Mouse (Mus musculus) heart, embryonic 10.5 days (tissue): ENCODE data around the gene Pakap. TPM values are rescaled to one million over a fixed set of nuclear protein-coding genes. Genes with fewer than 3 reads are reported as not detected.
A peak's percentile ranks its signal among the peaks of the same experiment; 100 is the strongest.

Experiments
- DNase-seq: peaks from one replicate; pipeline ENCODE4 v3.0.0-alpha.2; 2017; ENCODE audit warnings: low spot score
- H3K27ac ChIP-seq: fragments of 300-500 bp; sonication (generic); 2 replicates; pipeline ENCODE4 v1.5.1; 2016; ENCODE audit warnings: mild to moderate bottlenecking
- H3K27me3 ChIP-seq: fragments of 300-500 bp; sonication (generic); 2 replicates; pipeline ENCODE4 v1.6.1; 2016; ENCODE audit warnings: mild to moderate bottlenecking; ENCODE audit not compliant: poor library complexity, insufficient read depth, severe bottlenecking
- H3K36me3 ChIP-seq: fragments of 300-500 bp; sonication (generic); 2 replicates; pipeline ENCODE4 v1.6.1; 2016; ENCODE audit warnings: mild to moderate bottlenecking, moderate library complexity
- H3K4me1 ChIP-seq: fragments of 300-500 bp; sonication (generic); 2 replicates; pipeline ENCODE4 v1.6.1; 2016; ENCODE audit warnings: mild to moderate bottlenecking
- H3K4me3 ChIP-seq: fragments of 300-500 bp; sonication (generic); 2 replicates; pipeline ENCODE4 v1.5.1; 2016; ENCODE audit warnings: mild to moderate bottlenecking, moderate library complexity
- H3K9me3 ChIP-seq: fragments of 300-500 bp; sonication (generic); 2 replicates; pipeline ENCODE4 v1.6.1; 2016; ENCODE audit warnings: mild to moderate bottlenecking, moderate library complexity
- WGBS: fragments of 180-500 bp; shearing (Covaris S2); methylation state at CpG from one replicate; pipeline ENCODE4 v1.1.7; 2016; 5-methylcytosine and 5-hydroxymethylcytosine counted together
- polyA plus RNA-seq: library from polyadenylated mRNA; unstranded; fragments of >200 nt; fragmentation: Nextera tagmentation; extraction: Ambion mirVana; gene quantifications from 2 replicates; pipeline ENCODE4 v1.2.1, GENCODE M21; 2016

Gene Pakap
- polyA plus RNA-seq, 1 experiment from 2014 or later: 53.0 TPM

DNA sequence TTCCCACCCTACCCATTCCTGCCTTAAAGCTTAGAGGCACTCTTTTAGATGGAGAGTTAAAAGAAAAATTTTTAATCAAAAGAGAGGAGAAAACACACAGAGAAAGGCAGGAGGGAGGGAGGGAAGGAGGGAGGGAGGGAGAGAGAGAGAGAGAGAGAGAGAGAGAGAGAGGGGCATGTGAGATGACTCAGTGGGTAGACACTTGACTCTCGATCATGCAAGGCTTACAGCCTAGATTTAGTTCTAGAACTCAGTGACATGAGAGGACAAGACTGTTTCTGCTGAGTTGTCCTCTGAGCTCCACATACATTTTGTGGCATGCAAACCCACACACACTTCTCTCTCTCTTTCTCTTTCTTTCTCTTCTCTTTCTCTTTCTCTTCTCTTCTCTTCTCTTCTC is 8.5 kb upstream of the Pakap start:
- no peaks in the 10 kb centered on the region for H3K27me3 ChIP-seq
- peak overlapping the region; percentile 34; the same call in 1 of the 2 replicates for H3K4me3 ChIP-seq
- peak overlapping the region; percentile 93 for H3K27ac ChIP-seq
- no peak for DNase-seq
- H3K36me3 ChIP-seq: no peaks in the 10 kb centered on the region
- 43% methylated on average over 1 of the region's 1 CpGs for WGBS
- peaks cover 45% of the 10 kb centered on the region for H3K4me1 ChIP-seq
- no peaks in the 10 kb centered on the region for H3K9me3 ChIP-seq

DNA sequence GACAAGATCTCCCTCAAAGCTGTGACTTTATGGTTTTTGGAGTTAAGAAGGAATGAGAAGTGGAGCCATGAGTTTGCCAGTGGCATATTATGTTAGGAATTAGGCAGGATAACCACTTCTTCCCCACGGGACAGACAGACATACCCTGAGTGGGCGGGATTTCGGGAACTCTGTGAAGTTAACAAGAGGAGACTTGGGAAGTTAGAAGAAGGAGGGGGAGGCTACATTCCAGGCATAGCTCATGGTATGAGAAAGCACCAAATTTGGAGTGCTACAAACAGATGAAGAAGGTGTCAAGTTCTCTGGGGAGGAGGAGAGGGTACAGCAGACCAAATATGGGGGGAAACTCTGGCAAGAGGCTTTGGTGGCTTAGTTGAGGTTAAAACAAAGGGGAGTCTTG is 8.0 kb upstream of the Pakap start:
- Histone ChIP-seq H3K27ac (peak overlapping the region; percentile 93), H3K36me3 (no peaks in the 10 kb centered on the region), H3K27me3 (no peaks in the 10 kb centered on the region), H3K4me1 (peaks cover 45% of the 10 kb centered on the region), H3K9me3 (no peaks in the 10 kb centered on the region), H3K4me3 (peak overlapping the region; percentile 34; the same call in 1 of the 2 replicates)
- 14% methylated on average over 3 of the region's 3 CpGs for WGBS
- DNase-seq: peak; percentile 88

DNA sequence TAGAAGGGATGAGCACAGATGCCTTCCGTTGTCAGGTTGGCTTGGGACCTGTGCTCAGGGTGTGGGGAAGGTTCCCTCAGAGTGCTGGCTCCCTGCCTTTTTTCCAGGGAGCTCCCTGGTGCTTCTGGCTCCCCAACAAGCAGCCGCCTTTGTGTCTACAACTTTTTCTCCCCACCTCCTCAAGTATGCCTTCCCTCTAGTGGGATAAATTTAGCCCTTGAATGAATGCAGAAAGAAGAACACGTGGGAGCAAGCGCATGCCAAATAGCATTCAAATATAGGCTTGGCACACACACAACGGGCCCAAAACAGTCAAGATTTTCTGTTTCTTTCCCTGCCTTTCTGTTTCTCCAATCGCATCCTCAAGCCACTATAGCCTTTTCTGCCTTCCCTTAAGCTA is 6.9 kb upstream of the Pakap start:
- peak overlapping the region; percentile 93 for H3K27ac ChIP-seq
- 55% methylated on average over 6 of the region's 6 CpGs for WGBS
- DNase-seq: no peak
- no peaks in the 10 kb centered on the region for H3K9me3 ChIP-seq
- H3K4me1 ChIP-seq: peaks cover 40% of the 10 kb centered on the region
- no peaks in the 10 kb centered on the region for H3K36me3 ChIP-seq
- H3K4me3 ChIP-seq: peak overlapping the region; percentile 34; the same call in 1 of the 2 replicates
- H3K27me3 ChIP-seq: no peaks in the 10 kb centered on the region

DNA sequence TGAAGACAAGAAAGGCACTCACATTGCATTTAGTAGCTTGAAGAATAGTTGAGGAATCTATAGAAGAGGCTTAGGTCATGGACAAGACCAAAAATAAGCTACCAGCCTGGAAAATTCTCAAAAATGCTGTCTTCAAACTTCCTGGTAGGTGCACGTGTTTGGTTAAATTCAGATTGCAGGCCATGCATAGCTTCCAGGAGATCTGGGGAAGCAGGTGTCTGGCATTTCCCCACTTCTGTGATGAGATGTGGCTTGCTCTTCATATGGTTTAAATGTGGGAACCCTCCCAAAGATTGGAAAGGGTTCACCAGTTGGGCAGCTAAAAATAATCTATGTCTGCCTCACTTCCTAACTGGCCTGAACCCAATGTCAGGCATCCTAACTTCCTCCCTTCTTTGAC is 2.7 kb upstream of the Pakap start:
- H3K4me1 ChIP-seq: peaks cover 38% of the 10 kb centered on the region
- no peaks in the 10 kb centered on the region for H3K9me3 ChIP-seq
- H3K27me3 ChIP-seq: peaks cover 5% of the 10 kb centered on the region; the same call in 1 of the 2 replicates
- H3K4me3 ChIP-seq: no peak overlapping the region
- DNase-seq: no peak
- WGBS: 76% methylated on average over 1 of the region's 1 CpGs
- no peaks in the 10 kb centered on the region for H3K36me3 ChIP-seq
- H3K27ac ChIP-seq: 0 out of 2 replicates have a peak overlapping the region, but pooled peaks have one; percentile 47

DNA sequence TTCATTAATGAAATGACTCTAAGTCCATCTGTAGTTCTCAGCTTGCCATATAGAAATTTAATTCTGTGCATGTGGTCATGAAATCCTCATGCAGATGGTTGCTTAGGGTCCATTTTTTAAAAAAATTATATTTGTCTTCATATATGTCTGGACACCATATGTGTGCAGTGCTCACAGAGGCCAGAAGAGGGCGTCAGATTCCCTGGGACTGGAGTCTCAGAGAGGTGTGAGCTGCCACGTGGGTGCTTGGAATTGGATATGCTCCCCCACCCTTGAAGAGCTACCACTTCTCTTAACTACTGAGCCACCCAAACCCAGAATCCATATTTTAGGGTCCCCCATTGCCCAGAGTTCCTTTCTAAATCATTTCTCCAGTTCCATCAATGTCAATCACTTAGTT is 2.2 kb upstream of the Pakap start:
- Histone ChIP-seq H3K4me1 (peaks cover 32% of the 10 kb centered on the region), H3K9me3 (no peaks in the 10 kb centered on the region), H3K27ac (peak overlapping the region; percentile 98), H3K36me3 (no peaks in the 10 kb centered on the region), H3K4me3 (no peak overlapping the region), H3K27me3 (peaks cover 5% of the 10 kb centered on the region; the same call in 1 of the 2 replicates)
- 56% methylated on average over 2 of the region's 2 CpGs for WGBS
- no peak for DNase-seq

DNA sequence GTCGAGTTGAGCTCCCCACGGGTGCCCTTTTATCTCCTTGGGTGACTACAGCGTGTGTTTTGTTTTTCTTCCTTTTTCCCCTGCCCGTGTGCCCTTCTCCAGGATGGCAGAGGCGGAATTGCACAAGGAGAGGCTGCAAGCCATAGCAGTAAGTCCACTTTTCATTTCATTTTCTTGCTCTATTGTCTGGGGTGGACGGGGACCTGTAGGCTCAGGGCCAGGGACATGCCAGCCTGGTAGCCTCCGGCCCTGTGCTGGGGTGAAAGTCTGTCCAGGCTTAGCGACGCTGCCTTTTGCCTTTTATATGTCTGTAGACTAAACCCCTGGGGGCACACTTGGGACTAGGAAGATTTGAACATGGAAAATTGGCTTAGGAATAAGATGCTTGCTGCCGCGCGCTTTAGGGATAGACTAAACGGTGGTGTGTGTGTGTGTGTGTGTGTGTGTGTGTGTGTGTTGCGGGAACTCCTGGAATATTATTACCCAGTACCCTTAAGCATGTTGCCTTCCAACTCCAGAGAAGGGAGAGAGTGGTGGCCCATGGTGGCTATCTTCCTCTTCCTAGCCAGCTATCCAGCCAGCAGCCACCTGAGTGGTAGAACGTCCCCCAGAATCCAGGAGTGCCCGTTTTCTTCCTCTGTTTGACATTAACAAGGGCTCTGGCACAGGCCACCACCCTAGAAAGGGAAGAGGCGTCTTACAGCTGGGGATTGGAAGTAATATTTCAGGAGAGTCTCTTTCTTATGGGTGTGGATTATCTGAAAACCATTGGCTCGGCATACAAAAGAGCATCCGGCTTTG is 489 bp downstream of the Pakap start:
- WGBS: 30% methylated on average over 19 of the region's 19 CpGs
- H3K27ac ChIP-seq: peak overlapping the region; percentile 98

DNA sequence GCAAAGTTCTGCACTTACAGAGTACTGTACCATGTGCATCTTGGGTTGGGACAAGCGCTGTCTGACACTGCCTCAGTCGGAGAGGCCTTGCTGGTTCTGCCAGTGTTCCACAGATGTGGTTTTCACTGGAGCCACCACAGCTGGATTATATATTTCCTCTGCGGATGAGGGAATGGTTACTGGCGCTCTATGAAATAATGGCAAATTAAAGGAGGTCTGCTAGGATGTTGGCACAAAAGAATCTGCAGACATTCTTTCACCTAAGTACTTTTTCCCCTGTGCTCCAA is 1.0 kb downstream of the Pakap start:
- DNase-seq: no peak
- H3K9me3 ChIP-seq: no peaks in the 10 kb centered on the region
- H3K27me3 ChIP-seq: peaks cover 5% of the 10 kb centered on the region; the same call in 1 of the 2 replicates
- peak overlapping the region; percentile 98 for H3K27ac ChIP-seq
- peaks cover 5% of the 10 kb centered on the region; the same call in 1 of the 2 replicates for H3K36me3 ChIP-seq
- 57% methylated on average over 4 of the region's 4 CpGs for WGBS
- H3K4me3 ChIP-seq: peak overlapping the region; percentile 81
- peaks cover 52% of the 10 kb centered on the region for H3K4me1 ChIP-seq

More for the DNA sequence above, 489 bp downstream of the Pakap start:
- Histone ChIP-seq H3K36me3 (peaks cover 5% of the 10 kb centered on the region; the same call in 1 of the 2 replicates), H3K4me3 (peak overlapping the region; percentile 81), H3K4me1 (peaks cover 49% of the 10 kb centered on the region), H3K27me3 (peaks cover 5% of the 10 kb centered on the region; the same call in 1 of the 2 replicates), H3K9me3 (no peaks in the 10 kb centered on the region)
- DNase-seq: no peak

DNA sequence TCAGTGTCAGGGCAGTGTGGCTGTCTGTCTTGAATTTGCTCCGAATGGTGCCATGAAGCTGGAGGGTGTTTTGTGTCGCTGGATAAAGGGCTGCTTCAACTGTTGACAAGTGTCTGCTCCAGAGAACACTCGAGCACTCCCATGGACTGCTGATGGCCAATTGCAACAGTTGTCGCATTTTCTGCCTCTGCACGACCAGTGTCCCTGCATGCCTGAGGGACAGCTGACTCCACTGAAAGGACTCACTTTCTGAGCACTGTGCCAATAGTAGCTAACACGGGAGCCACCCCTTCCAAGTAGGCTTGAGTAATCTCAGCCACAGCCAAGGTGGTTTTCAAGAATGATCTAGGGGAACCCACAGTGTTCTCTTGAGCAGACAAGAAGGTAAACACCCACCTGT is 1.7 kb downstream of the Pakap start:
- Histone ChIP-seq H3K4me3 (peak overlapping the region; percentile 81), H3K4me1 (peaks cover 57% of the 10 kb centered on the region), H3K27ac (peak overlapping the region; percentile 98), H3K36me3 (peaks cover 5% of the 10 kb centered on the region; the same call in 1 of the 2 replicates), H3K9me3 (no peaks in the 10 kb centered on the region), H3K27me3 (peaks cover 5% of the 10 kb centered on the region; the same call in 1 of the 2 replicates)
- DNase-seq: peak; percentile 80
- 31% methylated on average over 6 of the region's 6 CpGs for WGBS

DNA sequence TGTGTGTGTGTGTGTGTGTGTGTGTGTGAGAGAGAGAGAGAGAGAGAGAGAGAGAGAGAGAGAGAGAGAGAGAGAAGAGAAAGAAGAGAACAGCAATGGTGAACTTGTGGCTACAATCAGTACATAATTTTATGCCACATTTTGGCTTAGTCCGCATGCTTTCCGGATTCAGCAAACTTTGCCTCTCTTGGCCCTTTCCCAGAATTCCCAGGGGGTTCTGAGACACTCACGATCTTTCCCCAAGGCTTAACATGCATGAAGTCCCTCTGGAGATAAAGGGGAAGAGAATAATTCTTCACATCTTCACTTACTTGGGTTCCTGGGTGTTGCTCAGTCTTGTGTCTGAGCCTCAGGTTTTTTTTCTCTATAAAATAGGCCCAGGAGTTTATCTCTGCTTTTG is 2.2 kb downstream of the Pakap start:
- Histone ChIP-seq H3K9me3 (no peaks in the 10 kb centered on the region), H3K27ac (peak overlapping the region; percentile 98), H3K4me3 (peak overlapping the region; percentile 81), H3K27me3 (peaks cover 5% of the 10 kb centered on the region; the same call in 1 of the 2 replicates), H3K36me3 (peaks cover 5% of the 10 kb centered on the region; the same call in 1 of the 2 replicates), H3K4me1 (peaks cover 60% of the 10 kb centered on the region)
- DNase-seq: no peak
- 38% methylated on average over 3 of the region's 3 CpGs for WGBS

DNA sequence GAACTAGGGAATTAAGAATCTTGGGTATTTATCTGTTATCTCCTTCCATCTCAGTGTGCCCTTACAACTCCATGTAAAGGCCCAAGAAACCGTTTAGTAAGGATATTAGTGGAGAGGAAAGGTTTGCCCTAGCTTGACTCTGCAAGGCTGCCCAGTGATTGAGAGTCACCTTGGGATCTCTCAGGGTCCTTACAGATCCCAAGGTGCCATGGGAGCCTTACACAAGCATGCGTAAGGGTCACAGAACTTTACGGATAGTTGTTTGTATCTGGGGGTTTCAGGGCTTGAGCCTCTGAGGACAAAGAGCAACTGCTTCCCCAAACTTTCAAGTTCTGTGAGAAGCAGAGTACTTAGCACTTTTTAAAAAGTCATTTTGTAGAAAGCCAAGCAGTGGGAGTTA is 6.2 kb downstream of the Pakap start:
- 65% methylated on average over 3 of the region's 3 CpGs for WGBS
- DNase-seq: no peak
- no peaks in the 10 kb centered on the region for H3K27me3 ChIP-seq
- peaks cover 7% of the 10 kb centered on the region; the same call in 1 of the 2 replicates for H3K36me3 ChIP-seq
- peak overlapping the region; percentile 31 for H3K4me3 ChIP-seq
- peak overlapping the region; percentile 86 for H3K27ac ChIP-seq
- peaks cover 69% of the 10 kb centered on the region for H3K4me1 ChIP-seq
- no peaks in the 10 kb centered on the region for H3K9me3 ChIP-seq

DNA sequence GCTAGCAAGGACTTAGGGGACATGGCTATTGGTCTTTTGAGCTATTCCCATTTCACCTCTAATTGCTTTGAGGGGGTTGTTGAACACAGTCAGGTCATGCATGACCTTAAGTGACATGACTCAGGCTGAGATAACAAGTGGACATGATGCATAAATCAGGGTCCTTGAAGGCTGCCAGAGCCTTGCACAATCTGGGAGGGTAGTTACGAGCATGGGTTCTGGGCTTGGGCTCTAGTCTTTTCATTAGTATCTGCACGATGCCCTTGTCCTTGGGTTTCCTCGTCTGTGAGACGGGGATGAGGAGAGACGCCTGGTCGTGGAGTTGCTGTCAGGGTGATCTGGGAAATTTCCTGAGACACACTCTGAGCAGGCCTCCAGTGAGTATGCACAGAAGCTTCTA is 6.7 kb downstream of the Pakap start:
- no peak for DNase-seq
- Histone ChIP-seq H3K36me3 (peaks cover 7% of the 10 kb centered on the region; the same call in 1 of the 2 replicates), H3K9me3 (no peaks in the 10 kb centered on the region), H3K4me1 (peaks cover 72% of the 10 kb centered on the region), H3K4me3 (peak overlapping the region; percentile 31), H3K27me3 (no peaks in the 10 kb centered on the region), H3K27ac (peak overlapping the region; percentile 86)
- 24% methylated on average over 6 of the region's 6 CpGs for WGBS

DNA sequence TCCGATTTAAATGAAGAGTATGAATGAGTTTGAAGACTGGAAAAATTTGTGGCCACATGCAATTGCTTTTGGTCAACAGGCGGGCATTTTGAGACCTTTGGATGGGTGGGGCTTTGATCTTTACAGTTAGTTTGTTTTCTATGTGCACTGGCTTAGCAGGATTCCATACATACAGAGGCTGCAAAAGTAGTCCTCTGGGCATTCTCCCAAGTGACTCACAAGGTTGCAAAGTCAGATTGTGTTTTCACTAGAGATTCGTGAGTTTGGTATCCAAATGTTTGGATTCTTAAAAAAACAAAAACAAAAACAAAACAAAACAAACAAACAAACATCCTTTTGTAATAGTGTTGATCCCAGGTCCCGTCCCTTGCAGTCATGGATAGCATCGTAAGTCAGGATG is 7.7 kb downstream of the Pakap start:
- H3K27me3 ChIP-seq: no peaks in the 10 kb centered on the region
- H3K9me3 ChIP-seq: no peaks in the 10 kb centered on the region
- 62% methylated on average over 5 of the region's 5 CpGs for whole genome bisulfite sequencing
- no peak overlapping the region for H3K4me3 ChIP-seq
- H3K27ac ChIP-seq: peak overlapping the region; percentile 86; the same call in 1 of the 2 replicates
- no peak for DNase-seq
- peaks cover 15% of the 10 kb centered on the region; the same call in 1 of the 2 replicates for H3K36me3 ChIP-seq
- peaks cover 79% of the 10 kb centered on the region for H3K4me1 ChIP-seq

DNA sequence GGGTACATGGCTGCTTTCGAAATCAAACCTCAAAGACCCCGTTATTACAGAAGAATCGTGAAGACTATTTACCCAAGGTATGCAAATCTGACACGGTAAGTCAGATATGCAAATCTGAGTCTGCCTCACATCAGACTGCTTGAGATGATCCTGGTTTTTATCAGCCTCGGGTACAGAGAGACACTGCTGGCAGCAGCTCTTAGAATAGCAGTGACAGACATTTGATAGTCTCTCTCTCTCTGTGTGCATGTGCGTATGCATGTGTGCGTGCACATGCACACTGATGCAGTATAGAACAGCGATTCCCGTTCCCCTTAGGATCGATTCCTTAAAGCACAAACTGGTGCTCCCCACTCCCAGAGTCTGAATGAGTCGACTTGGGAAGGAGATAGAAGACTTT is 8.1 kb downstream of the Pakap start:
- Histone ChIP-seq H3K9me3 (no peaks in the 10 kb centered on the region), H3K36me3 (peaks cover 15% of the 10 kb centered on the region; the same call in 1 of the 2 replicates), H3K4me3 (no peak overlapping the region), H3K27me3 (no peaks in the 10 kb centered on the region), H3K27ac (peak overlapping the region; percentile 64), H3K4me1 (peaks cover 81% of the 10 kb centered on the region)
- no peak for DNase-seq
- WGBS: 60% methylated on average over 11 of the region's 11 CpGs
